Mouse (Mus musculus) limb, embryonic 14.5 days (tissue): ENCODE data around the gene 1700001P01Rik. TPM values are rescaled to one million over a fixed set of nuclear protein-coding genes. Genes with fewer than 3 reads are reported as not detected.

Source experiments
- ATAC-seq: fragments of 200-750 bp; cut with Nextera tagmentation; 2 replicates; pipeline ENCODE4 v1.8.0; 2017; ENCODE audit warnings: low read depth, moderate number of reproducible peaks, moderate TSS enrichment; ENCODE audit not compliant: low FRiP score
- DNase-seq: peaks from one replicate; pipeline ENCODE4 v3.0.0-alpha.2; 2015; ENCODE audit warnings: low spot score
- H3K27ac ChIP-seq: fragments of 300-500 bp; sonication (generic); replicated peaks from 2 replicates; pipeline ENCODE4 v1.5.1; 2014; ENCODE audit warnings: low read depth, mild to moderate bottlenecking, low read length, moderate library complexity, mixed read lengths
- H3K27me3 ChIP-seq: fragments of 300-500 bp; sonication (generic); 2 replicates; pipeline ENCODE4 v1.6.1; 2014; ENCODE audit warnings: low read length, mixed read lengths; ENCODE audit not compliant: control insufficient read depth, insufficient read depth
- H3K36me3 ChIP-seq: fragments of 300-500 bp; sonication (generic); 2 replicates; pipeline ENCODE4 v1.6.1; 2014; ENCODE audit warnings: mild to moderate bottlenecking, low read length, moderate library complexity, mixed read lengths; ENCODE audit not compliant: control insufficient read depth, insufficient read depth
- H3K4me1 ChIP-seq: fragments of 300-500 bp; sonication (generic); 2 replicates; pipeline ENCODE4 v1.6.1; 2014; ENCODE audit warnings: antibody characterized with exemption, low read length, mixed read lengths; ENCODE audit not compliant: control insufficient read depth, insufficient read depth
- H3K4me2 ChIP-seq: fragments of 300-500 bp; sonication (generic); replicated peaks from 2 replicates; pipeline ENCODE4 v1.6.1; 2014; ENCODE audit warnings: low read depth, mild to moderate bottlenecking, low read length, moderate library complexity; ENCODE audit not compliant: severe bottlenecking
- H3K4me3 ChIP-seq: fragments of 300-500 bp; sonication (generic); replicated peaks from 2 replicates; pipeline ENCODE4 v1.5.1; 2014; ENCODE audit warnings: low read length
- H3K9ac ChIP-seq: fragments of 300-500 bp; sonication (generic); 2 replicates; pipeline ENCODE4 v1.6.1; 2014; ENCODE audit warnings: mild to moderate bottlenecking, low read depth, low read length, moderate library complexity; ENCODE audit not compliant: severe bottlenecking
- H3K9me3 ChIP-seq: fragments of 300-500 bp; sonication (generic); 2 replicates; pipeline ENCODE4 v1.6.1; 2016; ENCODE audit warnings: low read length; ENCODE audit not compliant: control insufficient read depth
- POLR2A ChIP-seq: fragments of 200-500 bp; IDR thresholded peaks from 2 replicates; pipeline ENCODE4 v1.8.0; 2012; ENCODE audit warnings: inconsistent platforms, mild to moderate bottlenecking, moderate library complexity, borderline replicate concordance; ENCODE audit not compliant: insufficient read depth, insufficient read length; ENCODE audit errors: extremely low read depth
- WGBS: fragments of 180-500 bp; shearing (Covaris S2); extraction: QIAGEN DNeasy Blood & Tissue Kit; methylation state at CpG from one replicate; pipeline ENCODE4 v1.1.7; 2014; 5-methylcytosine and 5-hydroxymethylcytosine counted together
- polyA plus RNA-seq, 2 experiments: library from polyadenylated mRNA; depleted of rRNA in 1 of 2; stranded (reverse) in 1 of 2; unstranded in 1 of 2; fragments of >200 nt; fragmentation: Nextera tagmentation in 1 of 2; extraction: Ambion mirVana in 1 of 2; gene quantifications; 2 replicates each; pipeline versions ENCODE4 v1.2.1 to v1.2.3; 2012 to 2014

The 1700001P01Rik gene
- polyA plus RNA-seq, 2 experiments: 0.34 TPM; not detected in 1

DNA sequence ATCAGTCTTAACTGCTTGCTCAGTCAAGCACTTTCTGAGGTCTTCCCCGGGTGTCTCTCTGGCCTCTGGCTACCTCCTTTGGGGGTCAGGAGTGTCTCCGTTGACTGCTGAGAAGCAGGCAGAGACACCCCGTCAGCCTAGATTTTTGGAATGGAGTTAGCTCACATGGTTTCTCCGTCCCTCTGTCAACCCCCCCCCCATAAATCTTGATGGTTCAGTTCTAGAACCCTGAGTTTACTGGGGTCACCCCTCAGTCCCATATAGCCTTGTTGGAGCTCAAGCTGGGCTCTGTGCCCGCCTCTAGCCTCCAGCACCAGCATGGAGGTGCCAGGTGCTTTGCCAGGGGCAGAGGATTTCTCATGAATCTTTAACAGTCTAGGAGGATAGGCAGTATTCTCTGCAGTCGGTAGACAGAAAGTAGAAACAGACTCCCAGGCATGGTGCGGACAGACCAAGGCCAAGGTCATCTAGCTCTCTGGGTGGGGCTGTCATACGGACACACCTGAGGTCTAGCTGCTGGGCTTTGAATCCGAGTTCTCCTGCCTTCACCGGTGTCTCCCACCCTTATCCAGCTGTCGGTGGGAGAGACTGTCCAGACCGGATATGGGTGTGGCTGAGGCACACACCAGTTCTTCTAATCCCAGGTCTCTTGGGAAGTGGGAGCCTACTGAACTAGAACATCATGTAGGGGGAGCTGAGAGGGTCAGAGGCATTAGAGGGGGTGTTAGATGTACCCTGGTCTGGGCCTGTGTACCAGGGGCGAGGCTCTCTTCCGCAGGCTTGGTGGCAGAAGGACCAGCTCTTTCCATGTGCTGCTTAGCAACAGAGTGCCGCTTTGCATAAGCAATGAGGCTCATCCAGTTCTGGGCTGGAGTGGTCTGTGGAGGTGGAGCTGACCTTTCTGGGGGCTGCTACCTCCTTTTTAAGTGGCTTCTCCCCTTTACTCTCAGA lies 30.2 kb upstream of the 1700001P01Rik start:
- peaks cover 45% of the 10 kb centered on the region for H3K36me3 ChIP-seq
- 0 out of 2 replicates have a peak overlapping the region, but pooled peaks have one; percentile 16 for H3K4me3 ChIP-seq
- no peak overlapping the region; the same call in 1 of the 2 replicates for H3K9ac ChIP-seq
- H3K4me1 ChIP-seq: peaks cover 82% of the 10 kb centered on the region
- DNase-seq (no peak), ATAC-seq (no peak)
- no peaks in the 10 kb centered on the region for H3K9me3 ChIP-seq
- 40% methylated on average over 15 of the region's 15 CpGs for WGBS
- H3K27me3 ChIP-seq: no peaks in the 10 kb centered on the region
- peak overlapping the region; percentile 67 for H3K27ac ChIP-seq
- TF ChIP-seq POLR2A: no peak
- H3K4me2 ChIP-seq: peak overlapping the region; percentile 40

DNA sequence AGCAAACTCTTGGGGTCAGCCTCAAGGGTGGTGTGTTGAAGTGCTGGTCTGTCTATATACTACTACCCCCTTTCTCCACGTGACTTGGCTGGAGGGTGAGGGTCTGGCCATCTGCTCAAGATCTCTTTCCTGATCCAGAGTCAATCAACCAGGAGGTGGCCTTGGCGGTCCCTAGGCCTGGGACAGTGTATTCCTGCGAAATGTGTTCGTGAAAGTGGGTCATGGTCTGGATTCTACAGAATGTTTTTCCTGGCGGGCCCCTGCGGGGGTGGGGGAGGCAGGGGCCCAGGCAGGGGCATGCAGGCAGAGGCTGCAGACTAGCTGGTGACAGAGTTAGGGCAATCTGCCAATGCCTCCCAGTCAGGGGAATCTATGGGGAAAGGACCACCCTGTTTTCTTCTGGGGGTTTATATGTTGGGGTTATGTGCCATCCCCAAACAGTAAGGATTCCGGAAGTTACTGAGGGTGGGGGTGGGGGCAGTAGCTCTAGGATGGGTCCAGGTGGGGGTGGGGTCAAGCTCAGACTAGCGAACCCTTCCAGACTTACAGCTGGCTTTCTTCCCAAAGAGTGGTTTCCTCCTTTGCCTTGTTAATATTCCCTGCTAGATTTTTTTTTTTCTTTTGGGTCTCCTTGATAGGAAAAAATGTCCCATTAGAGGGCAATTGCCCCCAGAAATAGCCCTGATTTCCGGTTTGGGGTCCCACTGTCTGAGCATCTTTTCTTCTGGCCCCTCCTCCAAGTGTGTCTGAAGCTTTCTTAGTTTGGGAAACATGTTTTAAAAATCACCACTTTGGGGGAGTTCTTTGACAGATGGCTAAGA lies 29.3 kb upstream of the 1700001P01Rik start:
- ATAC-seq (no peak), DNase-seq (peak; percentile 85)
- Histone ChIP-seq H3K27ac (peak overlapping the region; percentile 67), H3K4me3 (peak overlapping the region; percentile 16), H3K9me3 (no peaks in the 10 kb centered on the region), H3K36me3 (peaks cover 38% of the 10 kb centered on the region), H3K9ac (peak overlapping the region; percentile 3), H3K4me1 (peaks cover 76% of the 10 kb centered on the region), H3K4me2 (peak overlapping the region; percentile 40), H3K27me3 (no peaks in the 10 kb centered on the region)
- 6% methylated on average over 9 of the region's 9 CpGs for WGBS
- TF ChIP-seq POLR2A: no peak

DNA sequence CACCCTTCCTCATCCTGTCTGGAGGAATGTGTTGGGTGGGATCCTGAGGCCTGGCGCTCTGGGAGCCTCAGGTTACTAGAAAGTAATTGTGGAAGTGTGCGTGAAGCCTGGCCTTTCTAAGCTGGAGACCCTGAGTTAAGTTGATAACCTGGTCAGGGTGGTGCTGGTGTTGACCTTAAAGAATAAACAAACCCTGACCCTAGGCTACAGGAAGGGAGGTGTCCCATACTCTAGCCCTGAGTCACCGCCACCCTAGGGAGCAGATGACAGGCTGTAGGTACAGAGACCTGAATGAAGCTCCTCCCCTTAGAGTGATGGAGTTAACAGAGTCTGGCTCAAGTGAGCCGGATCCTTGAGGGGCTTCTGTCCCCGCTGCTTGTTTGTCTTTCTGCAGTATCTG lies 28.1 kb upstream of the 1700001P01Rik start:
- H3K4me1 ChIP-seq: peaks cover 65% of the 10 kb centered on the region
- H3K4me3 ChIP-seq: no peak overlapping the region
- H3K4me2 ChIP-seq: 0 out of 2 replicates have a peak overlapping the region, but pooled peaks have one; percentile 40
- no peaks in the 10 kb centered on the region for H3K27me3 ChIP-seq
- WGBS: 73% methylated on average over 5 of the region's 5 CpGs
- ATAC-seq (no peak), DNase-seq (no peak)
- 0 out of 2 replicates have a peak overlapping the region, but pooled peaks have one; percentile 7 for H3K9ac ChIP-seq
- no peaks in the 10 kb centered on the region for H3K9me3 ChIP-seq
- H3K27ac ChIP-seq: no peak overlapping the region
- H3K36me3 ChIP-seq: peaks cover 27% of the 10 kb centered on the region
- TF ChIP-seq POLR2A: no peak

DNA sequence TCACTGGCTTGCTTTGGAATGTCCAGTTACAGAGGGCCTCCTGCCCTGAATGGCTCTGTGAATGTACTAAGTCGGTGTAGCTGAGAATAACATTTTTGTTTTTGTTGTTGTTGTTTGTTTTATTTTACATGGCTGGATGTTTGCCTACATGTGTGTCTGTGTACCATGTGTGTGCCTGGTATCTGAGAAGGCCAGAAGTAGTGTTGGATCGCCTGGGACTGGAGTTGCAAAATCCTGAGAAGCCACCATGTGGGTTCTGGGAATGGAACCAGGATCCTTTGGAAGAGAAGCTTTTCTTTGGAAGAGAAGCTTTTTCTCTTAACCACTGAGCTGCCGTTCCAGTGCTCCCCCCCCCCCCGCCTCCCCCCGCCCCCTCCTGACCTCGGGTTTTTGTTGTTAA lies 26.8 kb upstream of the 1700001P01Rik start:
- Histone ChIP-seq H3K4me3 (no peak overlapping the region), H3K27me3 (no peaks in the 10 kb centered on the region), H3K27ac (no peak overlapping the region), H3K9me3 (no peaks in the 10 kb centered on the region), H3K36me3 (peaks cover 14% of the 10 kb centered on the region), H3K4me1 (peaks cover 57% of the 10 kb centered on the region), H3K4me2 (peak overlapping the region; percentile 63; the same call in 1 of the 2 replicates), H3K9ac (no peak overlapping the region)
- no peak for TF ChIP-seq POLR2A
- ATAC-seq: no peak
- 46% methylated on average over 6 of the region's 6 CpGs for WGBS
- no peak for DNase-seq

DNA sequence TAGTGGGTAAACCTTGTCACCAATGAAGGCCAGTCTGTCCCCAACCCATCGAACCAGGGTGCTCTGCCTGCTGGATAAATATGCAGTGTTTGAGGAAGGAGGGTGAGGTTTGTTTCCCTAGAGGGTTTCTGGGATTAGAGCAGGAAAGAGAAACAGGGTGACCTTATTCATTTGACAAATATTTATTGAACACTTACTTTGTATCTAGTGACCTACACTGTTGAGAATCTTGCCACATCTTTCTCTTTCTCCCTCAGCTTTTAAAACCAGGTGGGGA lies 26.4 kb upstream of the 1700001P01Rik start:
- H3K4me3 ChIP-seq: peak overlapping the region; percentile 73; the same call in 1 of the 2 replicates
- no peak overlapping the region for H3K27ac ChIP-seq
- WGBS: 45% methylated on average over 1 of the region's 1 CpGs
- peaks cover 54% of the 10 kb centered on the region for H3K4me1 ChIP-seq
- TF ChIP-seq POLR2A: no peak
- peak overlapping the region; percentile 63 for H3K4me2 ChIP-seq
- no peaks in the 10 kb centered on the region for H3K27me3 ChIP-seq
- H3K9me3 ChIP-seq: no peaks in the 10 kb centered on the region
- H3K9ac ChIP-seq: no peak overlapping the region
- no peak for DNase-seq
- H3K36me3 ChIP-seq: peaks cover 10% of the 10 kb centered on the region
- no peak for ATAC-seq
